Mouse (Mus musculus) megakaryocyte progenitor cell, adult 5-6 weeks (primary cell): ENCODE data around the gene Sost. TPM values are rescaled to one million over a fixed set of nuclear protein-coding genes. Genes with fewer than 3 reads are reported as not detected.

Experiments
- ATAC-seq: replicated peaks from 2 replicates; pipeline ENCODE4 v1.8.0; 2016; ENCODE audit warnings: mild to moderate bottlenecking, moderate TSS enrichment, inconsistent platforms; ENCODE audit not compliant: poor library complexity
- total RNA-seq, 2 experiments: library from RNA; stranded (forward) in 1 of 2; stranded (reverse) in 1 of 2; fragments of 157-497, 149-512 nt in 1 of 2; fragments of 200-1000 nt in 1 of 2; gene quantifications; 2 replicates each; pipeline versions ENCODE4 v1.2.3 to v1.2.4; 2015 to 2017

Sost gene
- total RNA-seq, 2 experiments from 2014 or later, result not detected

DNA sequence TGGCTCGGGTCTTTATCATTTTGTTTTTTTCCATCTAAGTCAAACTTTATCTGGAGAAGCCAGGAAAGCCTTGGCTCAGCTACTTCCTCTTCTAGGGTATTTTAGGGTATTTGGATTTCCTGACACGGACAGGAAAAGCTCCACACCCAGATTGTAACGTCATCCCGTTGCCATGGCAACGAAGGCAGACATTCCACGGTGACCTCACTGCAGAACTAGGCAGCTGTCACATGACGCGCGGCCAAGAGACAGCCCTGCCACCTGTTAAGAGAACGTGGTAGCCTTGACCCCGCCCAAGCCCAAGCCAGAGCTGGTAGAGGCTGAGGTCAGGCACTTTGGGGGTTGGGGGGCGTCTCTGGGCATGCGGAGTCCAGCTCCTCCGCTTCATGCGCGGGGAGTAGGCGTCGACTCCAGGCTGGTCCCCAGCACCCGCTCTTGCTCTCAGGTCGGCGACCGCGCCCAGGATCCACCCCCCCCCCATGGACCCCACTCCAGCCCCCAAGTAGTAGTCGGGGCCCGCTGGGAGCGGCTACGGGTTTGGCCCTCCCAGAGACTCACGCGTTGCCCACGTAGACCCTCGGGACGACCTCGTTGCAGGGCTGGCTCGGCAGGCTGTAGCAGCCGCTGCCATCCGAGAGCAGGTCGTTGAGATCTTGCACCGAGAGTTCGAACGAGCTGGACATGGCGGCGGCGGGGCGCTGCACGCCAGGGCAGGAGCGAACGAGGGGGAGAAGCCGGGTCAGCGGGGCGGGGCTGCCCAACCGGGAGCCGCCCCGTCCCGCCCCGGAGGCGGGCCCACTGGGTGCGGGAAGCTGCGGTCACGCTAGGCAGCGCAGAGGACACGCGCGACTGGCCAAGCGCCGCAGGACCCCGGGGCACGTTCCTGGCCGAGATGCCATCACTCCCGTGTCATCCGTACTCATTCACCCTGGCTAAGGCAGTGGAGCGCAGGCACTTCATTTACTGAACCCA is 17.5 kb upstream of the Sost start, which contains the start of gene Cfap97d1:
Gene Cfap97d1, plus strand, starts transcription at position 226 of the 972 bp plus-strand sequence.
- peak; percentile 71 for ATAC-seq

DNA sequence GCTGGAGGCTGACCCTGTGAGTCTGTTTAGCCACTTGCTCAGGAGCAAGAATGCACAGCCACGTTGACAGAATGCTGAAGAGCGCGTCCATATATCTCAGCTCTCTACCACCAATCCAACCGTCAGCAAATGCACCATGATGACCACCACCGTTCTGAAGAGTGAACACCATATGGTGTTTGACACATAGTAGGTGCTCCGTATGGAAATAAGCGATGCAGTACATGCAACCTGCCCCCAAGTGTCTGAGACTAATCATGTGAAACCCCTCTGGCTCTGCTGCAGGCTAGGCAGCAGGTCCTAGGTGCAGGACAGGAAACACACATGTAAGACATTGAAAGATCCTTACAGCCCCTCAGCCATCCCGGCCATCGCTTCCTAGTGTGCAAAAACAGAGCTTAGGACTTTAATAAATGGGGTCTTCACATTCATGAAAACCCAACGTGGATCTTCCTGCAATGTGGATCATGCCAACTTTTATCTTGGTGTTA is 16.7 kb upstream of the Sost start:
- ATAC-seq, result no peak

- no peak for ATAC-seq
Measured at GRCm38 (mm10) chr11:101982981-101983411, 16.2 kb upstream of the Sost start.

GRCm38 (mm10) chr11:101981850-101982249 is 15.0 kb upstream of the Sost start:
- ATAC-seq, result peak; percentile 57

DNA sequence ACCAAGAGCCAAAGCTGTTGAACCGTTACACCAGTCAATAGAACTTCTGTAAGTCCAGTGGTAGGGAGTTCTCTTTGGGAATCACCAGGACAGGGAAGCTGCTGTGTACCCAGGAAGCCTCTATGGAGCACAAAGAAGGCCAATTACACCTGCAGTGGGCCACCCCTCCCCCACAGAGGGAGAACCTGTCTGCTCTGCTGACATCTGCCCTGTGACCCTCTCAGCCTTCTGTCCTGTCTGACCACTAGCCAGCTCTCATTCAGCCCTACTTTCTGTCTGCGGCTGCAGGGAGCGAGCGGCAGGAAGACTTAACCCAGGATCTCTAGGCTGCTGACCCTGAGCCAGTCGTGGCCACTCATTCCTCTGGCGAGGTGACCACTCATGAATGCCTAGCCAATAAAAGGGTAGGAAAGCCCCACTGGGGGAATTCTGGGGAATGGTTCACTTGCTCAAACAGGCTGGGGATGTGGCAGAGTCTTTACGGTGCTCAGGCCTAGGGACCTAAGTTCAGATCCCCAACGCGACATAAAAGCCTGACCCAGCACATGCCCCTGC is 13.9 kb upstream of the Sost start:
- no peak for ATAC-seq

DNA sequence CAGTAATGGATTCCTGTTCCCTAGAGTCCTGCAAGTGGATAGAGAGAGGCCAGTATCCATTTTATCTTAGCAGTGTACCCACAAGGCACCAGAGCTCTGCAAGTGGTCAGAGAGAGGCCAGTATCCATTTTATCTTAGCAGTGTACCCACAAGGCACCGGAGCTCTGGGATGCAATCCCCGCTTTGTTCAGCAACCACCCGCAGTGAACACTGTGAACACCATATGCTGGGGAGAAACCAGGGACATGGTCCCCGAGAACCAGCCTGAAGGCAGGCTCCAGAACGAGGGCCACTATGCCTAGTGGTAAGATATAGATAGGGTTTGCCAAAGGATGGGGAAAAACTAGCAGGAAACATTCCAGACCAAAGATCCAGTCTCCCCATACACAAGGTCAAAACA is 12.3 kb upstream of the Sost start:
- no peak for ATAC-seq

DNA sequence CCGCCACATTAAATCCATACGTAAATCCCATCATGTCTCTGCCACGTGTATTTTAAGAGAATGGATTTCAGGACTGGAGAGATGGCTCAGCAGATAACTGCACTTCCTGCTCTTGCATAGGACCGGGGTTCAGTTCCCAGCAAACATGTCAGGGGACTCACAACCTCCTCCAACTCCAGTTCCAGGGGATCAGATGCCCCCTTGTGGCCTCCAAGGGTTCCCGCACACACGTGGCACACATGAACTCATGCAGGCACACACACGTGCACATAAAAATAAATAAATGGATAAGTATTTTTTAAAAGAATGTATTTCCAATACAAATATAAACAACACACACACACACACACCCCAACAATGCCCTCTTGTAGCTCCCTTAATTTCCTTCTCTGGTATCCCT is 10.1 kb upstream of the Sost start:
- ATAC-seq, result no peak

DNA sequence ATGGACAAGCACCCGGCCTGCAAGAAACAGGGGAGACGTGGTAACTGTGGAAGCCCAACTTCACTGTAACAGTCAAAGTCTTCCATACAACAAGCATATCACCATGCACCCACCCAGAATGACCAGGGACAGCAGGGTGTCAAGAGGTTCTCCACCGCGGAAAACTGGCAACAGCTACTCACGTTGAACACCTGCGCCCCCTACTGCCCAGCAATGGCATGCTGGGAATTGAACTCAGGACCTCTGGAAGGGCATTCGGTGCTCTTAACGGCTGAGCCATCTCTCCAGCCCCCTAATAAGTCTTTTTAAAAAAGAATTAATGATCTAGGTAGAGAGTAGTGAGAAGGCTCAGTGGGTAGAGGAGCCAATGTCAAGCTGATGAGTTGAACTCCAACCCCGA is 8.1 kb upstream of the Sost start:
- no peak for ATAC-seq

DNA sequence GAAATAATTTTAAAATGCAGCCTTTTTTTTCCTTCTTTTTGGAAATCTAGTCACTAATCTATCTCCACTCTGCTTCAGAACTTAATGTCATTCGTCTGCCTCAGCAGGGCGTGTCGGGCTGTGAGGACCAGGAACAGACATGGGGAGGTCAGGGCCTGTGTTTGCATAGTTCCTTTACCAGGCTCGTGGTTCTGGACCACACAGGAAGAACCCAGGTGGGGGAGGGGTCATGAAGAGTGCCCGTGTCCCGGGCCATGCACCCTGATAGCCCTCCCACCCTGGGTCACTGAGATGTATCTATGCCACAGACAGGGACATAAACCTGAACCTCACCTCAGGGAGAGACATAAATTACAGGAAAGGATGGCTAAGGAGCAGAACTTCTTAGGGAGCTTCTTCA is 7.4 kb upstream of the Sost start:
- ATAC-seq, result no peak

DNA sequence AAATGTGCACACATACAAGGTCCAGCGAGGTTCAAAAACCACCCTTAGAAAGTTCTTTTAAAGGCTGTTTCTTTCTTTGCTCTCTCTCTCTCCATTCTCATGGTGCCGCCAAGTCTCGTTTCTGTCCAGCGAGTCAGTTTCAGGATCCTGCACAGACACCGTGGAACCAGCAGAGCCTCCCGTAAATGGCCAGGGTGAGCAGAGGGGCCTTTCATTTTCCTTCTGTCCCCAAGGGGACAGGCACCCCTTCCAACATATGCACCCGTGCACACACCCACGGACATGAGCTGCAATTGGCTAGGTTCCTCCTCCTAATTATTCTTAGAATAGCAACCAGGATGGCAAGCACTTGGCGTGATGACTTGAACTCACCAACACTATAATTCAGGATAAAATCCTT is 6.7 kb upstream of the Sost start:
- no peak for ATAC-seq

GRCm38 (mm10) chr11:101972651-101973050 is 5.8 kb upstream of the Sost start:
- ATAC-seq, result no peak

DNA sequence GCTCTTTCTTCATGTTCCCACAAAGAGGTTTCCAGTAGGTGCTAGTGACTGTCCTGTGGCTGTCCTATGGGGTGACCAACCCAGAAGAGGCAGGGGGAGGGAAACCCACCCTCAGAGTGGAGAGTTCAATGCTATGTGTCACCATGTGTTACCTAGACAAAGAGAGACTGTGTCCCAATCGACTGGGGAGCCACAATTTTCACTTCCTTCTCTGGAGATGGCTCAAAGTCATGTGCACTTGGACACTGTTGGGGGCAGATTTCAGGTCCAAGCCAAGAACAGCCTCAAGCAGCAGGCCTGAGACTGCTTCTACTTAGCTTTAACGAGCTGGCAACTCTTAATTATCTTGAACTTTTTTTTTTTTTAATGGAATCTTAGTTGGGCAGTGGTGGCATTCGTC is 5.3 kb upstream of the Sost start:
- ATAC-seq, result peak; percentile 62

GRCm38 (mm10) chr11:101971410-101971809 is 4.6 kb upstream of the Sost start:
- 0 out of 2 replicates have a peak, but pooled peaks have one; percentile 38 for ATAC-seq

DNA sequence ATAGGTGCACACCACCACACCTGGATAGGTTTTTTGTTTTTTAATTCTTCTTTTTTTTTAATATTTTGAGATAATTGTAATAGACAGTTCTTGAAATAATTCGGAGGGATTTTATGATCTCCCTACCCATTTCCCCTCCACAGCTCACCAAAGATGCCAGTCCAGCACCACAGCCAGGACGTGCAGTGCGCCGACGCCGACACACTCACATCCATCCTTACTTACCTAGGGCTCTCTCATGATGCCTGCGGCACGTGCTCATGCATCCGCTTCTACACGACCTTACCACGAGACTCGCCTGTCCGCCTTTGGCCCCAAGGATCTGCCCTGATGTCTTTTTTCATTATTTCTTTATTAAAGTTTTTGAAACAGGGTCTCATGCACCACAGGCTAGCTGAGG is 3.0 kb upstream of the Sost start:
- ATAC-seq, result no peak

- ATAC-seq, result peak; percentile 84
Measured at GRCm38 (mm10) chr11:101968791-101969190, 2.0 kb upstream of the Sost start.

DNA sequence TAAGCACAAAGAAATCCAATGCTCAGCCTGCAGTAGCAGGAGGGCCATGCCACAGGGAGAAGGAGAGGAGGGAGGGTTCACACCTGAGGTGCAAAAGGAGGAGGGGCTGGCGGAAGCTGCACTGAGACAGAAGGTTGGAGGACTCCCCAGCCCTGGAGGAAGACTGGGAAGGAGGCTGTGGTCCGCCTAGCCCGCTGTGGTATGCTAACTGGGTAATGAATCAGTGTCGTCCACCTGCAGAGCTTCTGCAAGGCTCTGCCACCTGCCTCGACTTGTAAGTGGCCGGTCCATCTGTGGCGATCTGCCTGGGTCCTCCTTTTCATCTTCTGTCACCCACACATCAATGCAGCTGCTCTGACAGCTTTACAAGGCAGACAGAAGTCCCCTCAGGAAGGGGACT is 1.5 kb upstream of the Sost start:
- ATAC-seq, result no peak

DNA sequence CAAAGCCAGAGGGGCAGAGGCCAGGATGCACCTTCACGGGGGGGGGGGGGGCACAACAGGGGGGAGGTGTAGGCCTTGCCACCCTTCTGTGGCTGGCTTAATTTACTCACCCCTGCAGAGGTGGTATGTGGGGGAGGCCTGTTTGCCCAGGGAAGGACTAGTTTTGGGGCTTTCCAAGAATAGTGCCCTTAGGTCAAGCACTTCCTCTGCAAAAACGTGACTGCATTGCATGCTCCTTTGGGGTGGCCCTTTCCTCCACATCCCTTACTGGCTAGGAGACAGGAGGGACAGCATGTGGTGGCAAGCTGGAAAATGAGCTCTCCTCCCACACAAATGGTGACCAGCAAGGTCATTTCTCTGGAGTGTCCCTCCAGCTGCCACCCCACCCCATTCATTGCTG is 1.3 kb downstream of the Sost start:
- no peak for ATAC-seq

- no peak for ATAC-seq
Measured at GRCm38 (mm10) chr11:101964647-101965046, 2.2 kb downstream of the Sost start.

DNA sequence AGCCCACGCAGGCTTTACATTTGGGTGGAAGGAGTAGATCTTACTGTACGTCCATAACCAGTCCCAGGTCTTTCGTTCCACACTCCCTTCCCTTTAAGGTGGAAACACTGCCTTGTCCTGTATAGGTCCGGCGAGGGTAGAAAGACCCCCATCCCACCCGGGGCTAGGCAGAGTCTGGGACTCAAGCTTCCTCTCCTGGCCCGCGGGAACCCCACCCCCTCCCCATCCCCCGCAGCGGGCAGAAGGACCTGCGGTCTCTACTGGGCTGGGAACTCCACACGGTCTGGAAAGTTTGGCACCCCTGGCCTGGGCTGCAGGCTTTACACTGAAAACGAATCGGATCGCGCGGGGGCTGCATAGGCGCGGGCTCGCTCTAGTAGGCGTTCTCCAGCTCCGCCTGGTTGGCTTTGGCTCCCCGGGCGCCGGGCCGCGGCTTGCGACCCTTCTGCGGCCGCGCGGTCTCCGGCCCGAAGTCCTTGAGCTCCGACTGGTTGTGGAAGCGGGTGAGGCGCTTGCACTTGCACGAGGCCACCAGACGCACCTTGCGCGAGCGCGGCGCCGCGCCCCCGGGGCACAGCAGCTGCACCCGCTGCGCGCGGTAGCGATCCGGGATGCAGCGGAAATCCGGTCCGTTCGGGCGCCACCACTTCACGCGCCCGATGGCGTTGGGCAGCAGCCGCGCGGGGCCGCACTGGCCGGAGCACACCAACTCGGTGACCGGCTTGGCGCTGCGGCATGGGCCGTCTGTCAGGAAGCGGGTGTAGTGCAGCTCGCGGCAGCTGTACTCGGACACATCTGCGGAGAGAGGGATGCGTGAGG is 3.1 kb downstream of the Sost start:
- ATAC-seq, result no peak

DNA sequence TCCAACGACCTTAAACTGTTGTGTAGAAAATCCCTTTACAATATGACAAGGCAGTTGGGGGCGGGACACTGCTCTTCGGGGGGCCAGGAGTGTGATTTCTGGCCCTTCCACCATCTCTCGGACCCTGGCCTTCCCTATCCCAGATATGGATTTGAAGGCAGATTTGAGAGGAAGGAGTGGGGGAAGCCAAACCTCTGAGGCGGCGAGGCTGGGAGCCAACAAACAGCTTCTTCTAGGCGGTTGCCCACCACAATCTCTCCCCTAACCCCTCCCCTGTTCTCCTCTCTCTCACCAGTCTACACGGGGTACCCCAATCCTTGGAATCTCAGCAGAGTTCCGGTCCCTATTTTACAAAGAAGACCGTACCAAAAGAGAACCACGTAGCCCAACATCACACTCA is 3.8 kb downstream of the Sost start:
- no peak for ATAC-seq

DNA sequence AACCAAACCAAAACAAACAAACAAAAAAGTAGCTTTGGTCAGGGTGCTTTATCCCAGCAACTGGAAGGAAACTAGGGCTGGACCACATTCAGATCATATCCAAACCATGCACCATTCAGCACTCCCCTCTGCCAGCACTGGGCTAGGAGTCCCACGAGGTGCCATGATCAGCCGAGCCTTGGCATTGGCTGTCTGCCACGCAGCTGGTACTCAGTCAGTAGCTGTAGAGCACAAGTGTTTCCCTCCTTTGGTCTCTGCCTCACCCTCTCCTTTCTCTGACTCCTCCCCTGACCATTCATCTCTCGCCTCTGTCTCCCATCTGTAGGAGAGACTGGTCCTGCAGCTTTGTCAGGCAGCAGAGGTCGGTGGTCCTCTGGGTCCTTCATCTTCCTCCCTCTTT is 9.3 kb downstream of the Sost start:
- ATAC-seq, result no peak
